Mouse (Mus musculus) heart, postnatal 25 days (tissue): ENCODE data around the gene Rtp3. TPM values are rescaled to one million over a fixed set of nuclear protein-coding genes. Genes with fewer than 3 reads are reported as not detected.

Experiments
- DNase-seq: peaks from one replicate; pipeline ENCODE4 v3.0.0; 2022; ENCODE audit warnings: low spot score
- intact Hi-C: fragments of 180-260 bp; cut with DNase I; formaldehyde crosslinking; loops from one replicate; pipeline ENCODE4 v1.15.1; 2025
- total RNA-seq, 2 experiments: library from RNA; stranded (reverse); gene quantifications; 2 replicates each; pipeline ENCODE4 v1.2.3; 2021

Gene Rtp3
- total RNA-seq, 2 experiments from 2014 or later, result 4.0 to 4.3 TPM

GRCm38 (mm10) chr9:110985541-110985940, 4.8 kb downstream of the Rtp3 start:
- intact Hi-C loops, result no loop called here

GRCm38 (mm10) chr9:110984096-110984495, 6.3 kb downstream of the Rtp3 start:
- intact Hi-C loops, result no loop called here
- no peak for DNase-seq

More at GRCm38 (mm10) chr9:110985541-110985940, 4.8 kb downstream of the Rtp3 start:
- DNase-seq, result no peak

GRCm38 (mm10) chr9:110982351-110982750, 8.0 kb downstream of the Rtp3 start:
- DNase-seq, result no peak
- intact Hi-C loops, result no loop called here

GRCm38 (mm10) chr9:110979411-110979810, 11.0 kb downstream of the Rtp3 start:
- DNase-seq, result no peak
- intact Hi-C loops, result no loop called here

GRCm38 (mm10) chr9:110965910-110966231, 24.5 kb downstream of the Rtp3 start:
- no peak for DNase-seq
- intact Hi-C loops, result no loop called here

- intact Hi-C loops, result no loop called here
- no peak for DNase-seq
Measured at GRCm38 (mm10) chr9:110965062-110965909, 25.1 kb downstream of the Rtp3 start.

- DNase-seq, result no peak
- intact Hi-C loops, result no loop called here
Measured at GRCm38 (mm10) chr9:110963566-110964115, 26.7 kb downstream of the Rtp3 start.

- intact Hi-C loops, result no loop called here
- no peak for DNase-seq
Measured at GRCm38 (mm10) chr9:110961386-110961785, 29.0 kb downstream of the Rtp3 start.

- intact Hi-C loops, result no loop called here
- no peak for DNase-seq
Measured at GRCm38 (mm10) chr9:110960230-110961149, 29.9 kb downstream of the Rtp3 start.

GRCm38 (mm10) chr9:110959669-110960068, 30.7 kb downstream of the Rtp3 start:
- intact Hi-C loops, result loop anchor here (5.0 kb wide), 1 partner anchor 177 kb away; no protein-coding TSS in a partner anchor

GRCm38 (mm10) chr9:110955962-110956361, 34.4 kb downstream of the Rtp3 start:
- DNase-seq, result peak; percentile 21
- intact Hi-C loops, result loop anchor here (2.0 to 5.0 kb wide), 2 partner anchors 33 to 174 kb away; no protein-coding TSS in a partner anchor

More at GRCm38 (mm10) chr9:110959669-110960068, 30.7 kb downstream of the Rtp3 start:
- DNase-seq, result no peak

- no peak for DNase-seq
- intact Hi-C loops, result loop anchor here (2.0 to 5.0 kb wide), 2 partner anchors 32 to 173 kb away; no protein-coding TSS in a partner anchor
Measured at GRCm38 (mm10) chr9:110954681-110955445, 35.5 kb downstream of the Rtp3 start.

GRCm38 (mm10) chr9:110953550-110954461, 36.6 kb downstream of the Rtp3 start:
- peak; percentile 29 for DNase-seq

GRCm38 (mm10) chr9:110952931-110953549, 37.3 kb downstream of the Rtp3 start:
- no peak for DNase-seq
- intact Hi-C loops, result no loop called here

More at GRCm38 (mm10) chr9:110953550-110954461, 36.6 kb downstream of the Rtp3 start:
- intact Hi-C loops, result loop anchor here (2.0 kb wide), 1 partner anchor 31 kb away; no protein-coding TSS in a partner anchor

- intact Hi-C loops, result no loop called here
Measured at GRCm38 (mm10) chr9:110952398-110952797, 38.0 kb downstream of the Rtp3 start.

GRCm38 (mm10) chr9:110951866-110952265, 38.5 kb downstream of the Rtp3 start:
- intact Hi-C loops, result no loop called here

More at GRCm38 (mm10) chr9:110952398-110952797, 38.0 kb downstream of the Rtp3 start:
- DNase-seq, result no peak

GRCm38 (mm10) chr9:110951397-110951796, 39.0 kb downstream of the Rtp3 start, which contains the start of gene Lrrc2:
Gene Lrrc2, plus strand, starts transcription at chr9:110951545.
- intact Hi-C loops, result no loop called here
- no peak for DNase-seq

More at GRCm38 (mm10) chr9:110951866-110952265, 38.5 kb downstream of the Rtp3 start:
- no peak for DNase-seq

GRCm38 (mm10) chr9:110950109-110950508, 40.3 kb downstream of the Rtp3 start:
- no peak for DNase-seq
- intact Hi-C loops, result no loop called here
